Comparison of ENCODE assay signal across 9 mouse cellular contexts in the genomic region with DNA sequence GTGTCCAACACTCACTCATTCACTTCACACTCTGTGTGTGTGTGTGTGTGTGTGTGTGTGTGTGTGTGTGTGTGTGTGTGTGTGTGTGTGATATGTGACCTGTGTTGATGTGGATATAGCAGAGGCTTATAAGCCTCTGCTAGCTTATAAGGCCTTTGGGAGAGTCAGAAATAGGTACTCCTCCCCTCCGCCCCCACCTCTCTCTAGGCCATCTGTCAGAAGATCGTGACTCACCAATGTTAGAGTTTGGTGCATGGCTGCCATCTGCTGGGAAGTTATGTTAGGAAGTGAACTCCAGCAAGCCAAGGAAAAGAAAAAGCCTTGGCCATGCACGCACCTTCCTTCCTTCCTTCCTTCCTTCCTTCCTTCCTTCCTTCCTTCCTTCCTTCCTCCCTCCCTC. TPM values are rescaled to one million over a fixed set of nuclear protein-coding genes. Genes with fewer than 3 reads are reported as not detected.
DNase-seq lines count a peak whose midpoint lies in the region; ATAC-seq and TF ChIP-seq lines count a peak whose summit lies in the region.
"Had no signal": no experiment of that assay in that cellular context is flagged by ENCODE, and none has a peak within 500 bp of the region (broad histone marks: within the 10 kb centered on the region; RNA-seq: fewer than 3 reads in every experiment).

No protein-coding gene starts in this region.

- 0% methylated on average over 3 of the region's 3 CpGs for WGBS in kidney, adult 2 months
- whole genome bisulfite sequencing in bone marrow, adult 2 months = 2% methylated on average over 3 of the region's 3 CpGs
- 12% methylated on average over 3 of the region's 3 CpGs for WGBS in forebrain, embryonic 15.5 days
- 20% methylated on average over 3 of the region's 3 CpGs for WGBS in neural tube, embryonic 12.5 days

- H3K4me1 ChIP-seq in kidney, adult 2 months (ENCODE audit: control insufficient read depth, insufficient read depth, low read length) = no peaks in the 10 kb centered on the region
- H3K4me1 ChIP-seq in bone marrow, adult 2 months (ENCODE audit: control insufficient read depth, insufficient read depth, low read length) = peaks cover 1% of the 10 kb centered on the region; the same call in 1 of the 2 replicates
- peaks cover 3% of the 10 kb centered on the region; the same call in 1 of the 2 replicates for H3K4me1 ChIP-seq in forebrain, embryonic 15.5 days
- no peaks in the 10 kb centered on the region for H3K4me1 ChIP-seq in neural tube, embryonic 12.5 days
- H3K4me1 ChIP-seq: lung, embryonic 15.5 days had no signal

- no peak for TF ChIP-seq POLR2A in kidney, adult 2 months (IDR thresholded peaks at IDR 0.05; ENCODE audit: low read depth, low read length)
- TF ChIP-seq POLR2A in bone marrow, adult 2 months (IDR thresholded peaks at IDR 0.05; ENCODE audit: borderline replicate concordance, control insufficient read depth, low read depth, low read length) = no peak

- no peak overlapping the region for H3K4me3 ChIP-seq in kidney, adult 2 months (ENCODE audit: insufficient read depth, low read depth, low read length)
- no peak overlapping the region for H3K4me3 ChIP-seq in bone marrow, adult 2 months (replicated peaks; ENCODE audit: control insufficient read depth, low read depth, low read length)
- no peak overlapping the region for H3K4me3 ChIP-seq in forebrain, embryonic 15.5 days
- H3K4me3 ChIP-seq in neural tube, embryonic 12.5 days = no peak overlapping the region
- H3K4me3 ChIP-seq: lung, embryonic 15.5 days had no signal

- no peak overlapping the region for H3K27ac ChIP-seq in kidney, adult 2 months (ENCODE audit: insufficient read depth, low read depth, low read length)
- no peak overlapping the region for H3K27ac ChIP-seq in bone marrow, adult 2 months (ENCODE audit: control insufficient read depth, insufficient read depth, low read depth, low read length, poor library complexity)
- no peak overlapping the region for H3K27ac ChIP-seq in forebrain, embryonic 15.5 days (replicated peaks)
- no peak overlapping the region for H3K27ac ChIP-seq in neural tube, embryonic 12.5 days
- H3K27ac ChIP-seq: lung, embryonic 15.5 days had no signal

- peak; percentile 63 for TF ChIP-seq CTCF in kidney, adult 2 months (conservative IDR thresholded peaks at IDR 0.05; ENCODE audit: insufficient read depth, insufficient read length, low read depth, low read length)
- peak; percentile 67 for TF ChIP-seq CTCF in bone marrow, adult 2 months (IDR thresholded peaks at IDR 0.05; ENCODE audit: control insufficient read depth, insufficient read depth, low read length)

- no peaks in the 10 kb centered on the region for H3K27me3 ChIP-seq in kidney, adult 2 months (replicated peaks; ENCODE audit: control insufficient read depth, insufficient read depth, low read length)
- H3K27me3 ChIP-seq in forebrain, embryonic 15.5 days = no peaks in the 10 kb centered on the region
- 0 out of 2 replicates have a peak, but pooled peaks cover 9% of the 10 kb centered on the region for H3K27me3 ChIP-seq in neural tube, embryonic 12.5 days (replicated peaks)
- H3K27me3 ChIP-seq: lung, embryonic 15.5 days had no signal

- intact Hi-C loops in left cerebral cortex, postnatal 14 days (cut with DNase I) = loop anchor here (2.0 to 5.0 kb wide), 2 partner anchors 59 to 84 kb away; no protein-coding TSS in a partner anchor

- DNase-seq in kidney, adult 2 months = peak; percentile 64
- no peak for DNase-seq in kidney, adult 11 months
- peak; percentile 91 to 93 for DNase-seq in left cerebral cortex, postnatal 14 days (ENCODE audit: low spot score in 2 of 2)
- DNase-seq in thymus, postnatal 0 days (ENCODE audit: low spot score) = peak; percentile 75

- peak; percentile 72 for ATAC-seq in forebrain, embryonic 15.5 days (replicated peaks)
- peak; percentile 81 for ATAC-seq in inflammation-experienced regulatory T-cells, adult 6 months
- ATAC-seq in neural tube, embryonic 12.5 days (ENCODE audit: low FRiP score, low read depth) = peak; percentile 48; the same call in 1 of the 2 replicates

- no peak overlapping the region for H3K4me2 ChIP-seq in forebrain, embryonic 15.5 days (replicated peaks)
- no peak overlapping the region for H3K4me2 ChIP-seq in neural tube, embryonic 12.5 days (replicated peaks)
- H3K4me2 ChIP-seq: lung, embryonic 15.5 days had no signal

- no peaks in the 10 kb centered on the region for H3K9me3 ChIP-seq in forebrain, embryonic 15.5 days
- no peaks in the 10 kb centered on the region for H3K9me3 ChIP-seq in neural tube, embryonic 12.5 days
- H3K9me3 ChIP-seq: lung, embryonic 15.5 days had no signal

- no peak overlapping the region for H3K9ac ChIP-seq in forebrain, embryonic 15.5 days (replicated peaks)
- no peak overlapping the region for H3K9ac ChIP-seq in neural tube, embryonic 12.5 days
- H3K9ac ChIP-seq: lung, embryonic 15.5 days had no signal

- no peaks in the 10 kb centered on the region for H3K36me3 ChIP-seq in kidney, adult 2 months (ENCODE audit: control insufficient read depth, insufficient read depth, low read length)
- H3K36me3 ChIP-seq in forebrain, embryonic 15.5 days = peaks cover 26% of the 10 kb centered on the region
- peaks cover 34% of the 10 kb centered on the region for H3K36me3 ChIP-seq in neural tube, embryonic 12.5 days

RNA-seq across cellular contexts. Expression of gene Nfkbid, which starts 10.3 kb away (rescaled TPM):
- 1.8 and 3.1 TPM in 2 replicates for polyA plus RNA-seq in kidney, adult 2 months (2012; rRNA removed)
- polyA plus RNA-seq in bone marrow, adult 2 months (2011; ENCODE audit: insufficient read depth, insufficient read length, low replicate concordance, missing spikeins) = 12.3 and 34.2 TPM in 2 replicates
- polyA plus RNA-seq in forebrain, embryonic 15.5 days (2015; fragmentation: Nextera tagmentation; extraction: Ambion mirVana) = 1.9 TPM in 2 replicates
- polyA plus RNA-seq in inflammation-experienced regulatory T-cells, adult 6 months (2017; shearing (Covaris generic)) = 10 to 100 TPM; 37.3 to 50.8 (median 41.1) TPM
- 1 to 10 TPM; 2.8 to 4.2 TPM for total RNA-seq in left cerebral cortex, postnatal 14 days (2021)
- polyA plus RNA-seq in neural tube, embryonic 12.5 days (2016; fragmentation: Nextera tagmentation; extraction: Ambion mirVana) = 1.4 and 2.1 TPM in 2 replicates
- polyA plus RNA-seq in thymus, postnatal 0 days (2015; fragmentation: Nextera tagmentation; extraction: Ambion mirVana) = 20.2 and 20.3 TPM in 2 replicates

RNA-seq across cellular contexts. Expression of gene Hcst, which starts 12.1 kb away (rescaled TPM):
- polyA plus RNA-seq in kidney, adult 2 months (2012; rRNA removed) = 3.7 and 12.0 TPM in 2 replicates
- 47.8 and 107 TPM in 2 replicates for polyA plus RNA-seq in bone marrow, adult 2 months (2011; ENCODE audit: insufficient read depth, insufficient read length, low replicate concordance, missing spikeins)
- polyA plus RNA-seq in forebrain, embryonic 15.5 days (2015; fragmentation: Nextera tagmentation; extraction: Ambion mirVana) = not detected in 2 replicates
- polyA plus RNA-seq in inflammation-experienced regulatory T-cells, adult 6 months (2017; shearing (Covaris generic)) = 100 to 1,000 TPM; 484 to 574 (median 552) TPM
- total RNA-seq in left cerebral cortex, postnatal 14 days (2021) = 1 to 10 TPM in 1 of 2 experiments, not detected in 1; 2.6 TPM
- 0.72 and 1.2 TPM in 2 replicates for polyA plus RNA-seq in neural tube, embryonic 12.5 days (2016; fragmentation: Nextera tagmentation; extraction: Ambion mirVana)
- 110 and 139 TPM in 2 replicates for polyA plus RNA-seq in thymus, postnatal 0 days (2015; fragmentation: Nextera tagmentation; extraction: Ambion mirVana)

RNA-seq across cellular contexts. Expression of gene Aplp1, which starts 13.5 kb away (rescaled TPM):
- polyA plus RNA-seq in kidney, adult 2 months (2012; rRNA removed) = 13.0 and 14.2 TPM in 2 replicates
- polyA plus RNA-seq in bone marrow, adult 2 months (2011; ENCODE audit: insufficient read depth, insufficient read length, low replicate concordance, missing spikeins) = 6.2 TPM in 1 of 2 replicates, not detected in the other
- 544 and 608 TPM in 2 replicates for polyA plus RNA-seq in forebrain, embryonic 15.5 days (2015; fragmentation: Nextera tagmentation; extraction: Ambion mirVana)
- polyA plus RNA-seq in inflammation-experienced regulatory T-cells, adult 6 months (2017; shearing (Covaris generic)) = 1 to 10 TPM; 6.0 to 7.4 (median 6.0) TPM
- total RNA-seq in left cerebral cortex, postnatal 14 days (2021) = 1,000 to 10,000 TPM; 1,098 to 1,148 TPM
- polyA plus RNA-seq in neural tube, embryonic 12.5 days (2016; fragmentation: Nextera tagmentation; extraction: Ambion mirVana) = 368 and 386 TPM in 2 replicates
- 1.3 and 2.8 TPM in 2 replicates for polyA plus RNA-seq in thymus, postnatal 0 days (2015; fragmentation: Nextera tagmentation; extraction: Ambion mirVana)

RNA-seq across cellular contexts. Expression of gene Tyrobp, which starts 18.2 kb away (rescaled TPM):
- polyA plus RNA-seq in kidney, adult 2 months (2012; rRNA removed) = 51.3 and 83.0 TPM in 2 replicates
- 164 and 433 TPM in 2 replicates for polyA plus RNA-seq in bone marrow, adult 2 months (2011; ENCODE audit: insufficient read depth, insufficient read length, low replicate concordance, missing spikeins)
- polyA plus RNA-seq in forebrain, embryonic 15.5 days (2015; fragmentation: Nextera tagmentation; extraction: Ambion mirVana) = 22.5 and 24.3 TPM in 2 replicates
- 10 to 100 TPM in 1 of 3 experiments, 1 to 10 TPM in 1, under 1 TPM in 1; 0.79 to 15.0 (median 2.2) TPM for polyA plus RNA-seq in inflammation-experienced regulatory T-cells, adult 6 months (2017; shearing (Covaris generic))
- total RNA-seq in left cerebral cortex, postnatal 14 days (2021) = 10 to 100 TPM; 24.9 to 26.1 TPM
- 22.6 and 23.2 TPM in 2 replicates for polyA plus RNA-seq in neural tube, embryonic 12.5 days (2016; fragmentation: Nextera tagmentation; extraction: Ambion mirVana)
- 112 and 116 TPM in 2 replicates for polyA plus RNA-seq in thymus, postnatal 0 days (2015; fragmentation: Nextera tagmentation; extraction: Ambion mirVana)

RNA-seq across cellular contexts. Expression of gene Kirrel2, which starts 25.7 kb away (rescaled TPM):
- 0.30 and 0.33 TPM in 2 replicates for polyA plus RNA-seq in kidney, adult 2 months (2012; rRNA removed)
- polyA plus RNA-seq in bone marrow, adult 2 months (2011; ENCODE audit: insufficient read depth, insufficient read length, low replicate concordance, missing spikeins) = 0.25 and 4.8 TPM in 2 replicates
- polyA plus RNA-seq in forebrain, embryonic 15.5 days (2015; fragmentation: Nextera tagmentation; extraction: Ambion mirVana) = 0.20 and 0.47 TPM in 2 replicates
- not detected for polyA plus RNA-seq in inflammation-experienced regulatory T-cells, adult 6 months (2017; shearing (Covaris generic))
- 1 to 10 TPM; 6.1 to 8.0 TPM for total RNA-seq in left cerebral cortex, postnatal 14 days (2021)
- polyA plus RNA-seq in neural tube, embryonic 12.5 days (2016; fragmentation: Nextera tagmentation; extraction: Ambion mirVana) = 13.5 and 14.6 TPM in 2 replicates
- 0.10 and 0.17 TPM in 2 replicates for polyA plus RNA-seq in thymus, postnatal 0 days (2015; fragmentation: Nextera tagmentation; extraction: Ambion mirVana)
- polyA plus RNA-seq: lung, embryonic 15.5 days had no signal

Comparison
In these comparisons a context has a peak if more than half of its experiments do, and no peak if none do; other contexts are left out.
1. RNA of gene Aplp1, which starts 13.5 kb away (polyA plus RNA-seq): 544 to 608 TPM in forebrain, embryonic 15.5 days and 368 to 386 TPM in neural tube, embryonic 12.5 days; 13.0 to 14.2 TPM in kidney, adult 2 months, 6.2 TPM in bone marrow, adult 2 months, 6.0 to 7.4 TPM in inflammation-experienced regulatory T-cells, adult 6 months and 1.3 to 2.8 TPM in thymus, postnatal 0 days; every median in the first group is over 10 times any median in the second.
2. Peak in every context shown above with its lines, with median percentiles within 50 percentile points of each other: ATAC-seq.